Mouse (Mus musculus) frontal cortex, adult (tissue): ENCODE measurements around the gene Hacd1.

ENCODE experiments used
- ATAC-seq: cut with Nextera tagmentation; 2 replicates; pipeline ENCODE4 v1.9.2; 2017; ENCODE audit warnings: mild to moderate bottlenecking, moderate library complexity, mixed read lengths; ENCODE audit not compliant: low TSS enrichment

Hacd1 gene

DNA sequence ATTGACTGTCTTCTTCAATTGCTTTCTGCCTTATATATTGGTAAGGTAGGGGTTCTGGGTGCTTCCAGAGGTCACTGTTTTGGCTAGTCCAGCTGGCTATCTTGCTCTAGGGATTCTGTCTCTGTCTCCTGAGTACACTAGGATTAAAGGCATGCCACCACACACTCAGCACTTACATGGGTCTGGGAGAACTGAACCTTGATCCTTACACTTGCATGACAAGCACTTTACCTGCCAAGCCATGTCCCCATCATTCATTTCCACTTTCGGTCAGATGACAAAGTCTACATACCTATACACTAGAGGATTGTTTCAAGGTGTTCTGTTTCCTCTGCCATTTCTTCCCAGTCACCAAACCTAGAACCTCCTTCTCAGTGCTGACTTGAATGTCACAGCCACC is 50.8 kb downstream of the Hacd1 start:
- ATAC-seq = no peak

DNA sequence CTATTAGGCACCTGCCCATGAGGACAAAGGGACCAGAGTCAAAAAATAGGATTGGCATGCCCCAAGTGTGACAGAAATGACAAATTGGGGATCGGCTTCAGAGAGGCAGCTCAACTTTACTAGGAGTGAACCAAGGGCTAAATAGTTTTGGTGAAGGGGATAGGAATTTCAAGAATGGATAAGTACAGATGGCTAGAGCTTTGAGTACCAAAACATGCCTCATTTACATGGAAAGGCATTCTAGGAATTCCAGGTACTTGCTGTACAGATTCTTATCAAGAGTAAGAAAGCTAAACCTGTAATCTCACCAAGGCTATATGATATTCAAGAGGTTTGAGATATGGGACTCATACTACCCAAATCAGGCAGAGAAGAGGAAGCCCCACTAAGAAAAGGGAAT is 95.8 kb downstream of the Hacd1 start:
- ATAC-seq = no peak

DNA sequence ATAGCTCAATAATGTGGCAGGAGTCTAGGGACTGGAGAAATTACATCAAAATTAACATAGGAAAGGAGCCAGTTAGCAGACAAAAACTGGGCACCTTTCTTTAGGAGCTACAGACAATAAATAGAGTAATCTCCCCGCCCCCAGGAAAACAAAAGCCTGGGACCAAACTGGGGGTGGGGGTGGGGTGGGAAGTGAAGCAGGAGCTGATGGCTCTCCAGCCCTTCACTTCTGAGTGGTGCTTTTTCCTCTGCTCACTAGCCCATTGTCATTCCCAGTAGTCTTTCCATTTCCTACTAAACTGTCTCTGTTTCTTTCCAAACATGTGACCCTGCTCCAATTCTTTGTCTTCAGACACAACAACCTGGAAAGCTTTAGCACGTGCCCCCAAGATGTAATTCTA is 99.5 kb downstream of the Hacd1 start:
- ATAC-seq = no peak

DNA sequence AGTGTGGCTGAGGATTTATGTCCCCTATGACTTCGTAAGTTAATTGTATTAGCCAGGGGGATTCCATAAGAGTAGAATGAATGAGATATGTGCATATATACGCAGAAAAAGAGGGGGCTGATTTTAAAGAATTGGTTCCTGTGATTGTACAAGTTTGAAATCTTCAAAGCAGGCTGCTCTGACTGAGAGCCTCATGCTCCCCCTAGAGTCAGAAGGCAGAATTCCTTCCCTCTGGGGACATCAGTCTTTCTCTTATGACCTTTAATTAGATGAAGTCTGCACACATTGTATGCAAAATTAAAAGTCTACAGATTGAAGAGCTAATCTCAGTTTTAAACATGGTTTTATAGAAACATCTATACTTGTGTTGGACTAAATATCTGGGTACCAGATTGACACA is 117.8 kb downstream of the Hacd1 start:
- ATAC-seq = peak; percentile 85; the same call in 1 of the 2 replicates

DNA sequence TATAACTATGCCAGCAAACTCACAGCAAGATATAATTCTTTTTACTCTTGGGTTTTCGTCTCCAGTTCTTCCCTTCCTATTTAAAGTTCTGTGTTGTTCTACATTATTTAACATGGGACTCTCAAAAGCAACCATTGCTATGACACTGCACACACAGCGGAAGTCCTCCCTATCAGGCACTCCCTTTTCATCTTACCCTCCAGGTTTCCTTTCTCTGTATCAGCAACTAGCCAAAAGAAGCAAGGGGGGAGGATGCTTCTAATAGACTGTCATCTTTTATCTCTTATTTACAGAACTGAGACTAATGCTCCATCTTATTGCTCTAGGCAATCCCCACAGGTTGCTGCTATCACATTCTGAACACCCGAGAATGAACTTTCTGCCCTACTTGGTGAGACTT is 120.6 kb downstream of the Hacd1 start:
- no peak for ATAC-seq

DNA sequence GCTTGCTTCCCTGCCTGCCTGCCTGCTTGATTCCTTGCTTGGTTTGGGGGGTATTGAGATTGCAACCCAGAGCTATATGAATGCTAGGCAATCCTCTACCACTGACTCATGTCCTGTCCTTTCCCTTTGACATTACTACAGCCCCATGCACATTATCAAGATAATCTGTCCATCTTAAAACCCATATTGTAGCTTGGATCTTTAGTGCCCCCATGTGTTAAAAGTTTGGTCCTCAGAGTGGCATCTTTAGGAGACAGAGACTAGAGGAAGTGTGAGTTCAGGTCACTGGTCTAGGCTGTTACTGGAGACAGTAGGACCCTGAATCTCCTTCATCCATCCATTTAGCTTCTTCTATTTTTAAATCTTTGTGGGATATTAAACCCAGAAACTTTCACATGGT is 123.7 kb downstream of the Hacd1 start:
- ATAC-seq = no peak

GRCm38 (mm10) chr2:13930724-13931123 is 125.2 kb downstream of the Hacd1 start:
- no peak for ATAC-seq

- ATAC-seq = no peak
Observed at GRCm38 (mm10) chr2:13888568-13888967, 167.4 kb downstream of the Hacd1 start.

GRCm38 (mm10) chr2:13857461-13857860 is 198.5 kb downstream of the Hacd1 start:
- ATAC-seq = no peak

DNA sequence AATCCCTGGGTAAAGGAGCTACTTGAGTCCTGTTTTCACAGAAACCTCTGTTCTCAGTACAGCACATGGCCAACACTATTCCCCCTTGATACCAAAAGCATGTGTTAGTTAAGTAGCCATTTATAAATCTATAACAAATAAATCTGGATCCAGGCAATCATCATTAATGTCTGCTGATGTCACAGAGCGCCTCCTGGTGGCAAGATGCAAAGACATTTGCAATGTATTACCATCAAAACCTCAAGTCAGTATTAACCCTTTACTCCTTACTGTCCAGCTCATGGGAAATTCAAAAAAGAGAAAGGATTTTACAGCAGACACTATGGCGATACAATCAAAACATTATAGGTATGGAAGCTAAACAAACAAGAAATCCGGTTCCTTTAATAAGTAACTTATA is 200.4 kb downstream of the Hacd1 start:
- no peak for ATAC-seq

- no peak for ATAC-seq
Observed at GRCm38 (mm10) chr2:13836310-13836709, 219.6 kb downstream of the Hacd1 start.

GRCm38 (mm10) chr2:13834989-13835388 is 220.9 kb downstream of the Hacd1 start:
- no peak for ATAC-seq

GRCm38 (mm10) chr2:13816645-13817044 is 239.3 kb downstream of the Hacd1 start:
- peak; percentile 82 for ATAC-seq

- no peak for ATAC-seq
Observed at GRCm38 (mm10) chr2:13808593-13808992, 247.3 kb downstream of the Hacd1 start.

- ATAC-seq = no peak
Observed at GRCm38 (mm10) chr2:13808008-13808407, 247.9 kb downstream of the Hacd1 start.

DNA sequence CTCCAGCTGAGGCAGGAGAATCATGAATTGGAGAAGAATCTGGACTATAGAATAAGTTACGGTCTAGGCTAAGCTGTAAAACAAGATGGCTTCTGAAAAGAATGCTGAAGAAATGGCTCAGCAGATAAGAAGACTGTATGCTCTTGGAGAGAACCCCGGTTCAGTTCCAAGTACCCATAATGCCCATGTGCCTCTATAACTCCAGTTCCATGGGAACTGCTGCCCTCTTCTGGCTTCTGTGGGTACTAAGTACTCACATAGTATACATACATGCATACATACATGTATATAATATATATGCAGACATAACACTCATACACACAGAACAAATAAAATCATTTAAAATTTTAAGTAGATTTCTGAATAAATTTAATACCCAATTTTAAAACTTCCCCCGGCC is 249.8 kb downstream of the Hacd1 start:
- ATAC-seq = no peak

GRCm38 (mm10) chr2:13800639-13801038 is 255.3 kb downstream of the Hacd1 start:
- no peak for ATAC-seq
